Mouse (Mus musculus): ENCODE results near the gene Morc1. TPM values are rescaled to one million over a fixed set of nuclear protein-coding genes. Genes with fewer than 3 reads are reported as not detected.

The Morc1 gene
- polyA plus RNA-seq, 1 experiment from 2014 or later, result not detected

DNA sequence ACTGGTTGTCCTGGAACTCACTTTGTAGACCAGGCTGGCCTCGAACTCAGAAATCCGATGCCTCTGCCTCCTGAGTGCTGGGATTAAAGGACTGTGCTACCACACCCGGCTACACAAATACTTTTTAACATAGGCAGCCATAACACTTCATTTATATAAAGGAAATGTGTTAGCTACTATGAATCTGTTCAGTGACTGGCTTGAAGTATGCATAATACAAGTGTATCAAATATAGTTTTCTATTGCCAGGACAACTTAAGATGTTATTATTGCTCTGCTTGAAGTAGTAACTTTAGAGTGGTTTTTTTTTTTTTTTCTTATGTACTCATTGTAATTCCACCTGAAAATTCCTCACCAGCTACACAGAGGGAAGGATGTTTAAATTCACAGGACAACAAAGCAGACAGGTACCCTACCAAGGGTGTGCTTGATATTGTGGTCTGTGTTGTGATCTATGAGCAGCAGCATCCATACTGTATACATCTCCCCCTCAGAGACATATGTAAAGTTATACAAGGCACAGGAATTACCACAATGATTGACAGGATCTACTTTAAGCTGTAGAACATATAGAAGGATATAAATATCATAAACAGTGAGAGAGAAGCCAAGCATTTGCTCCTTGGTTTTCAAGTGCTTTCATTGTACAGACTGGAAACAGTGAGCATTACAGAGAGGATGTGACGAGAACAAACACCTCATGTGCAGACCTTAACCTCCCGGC lies 85.9 kb downstream of the Morc1 start:
- no peak for ATAC-seq
- Histone ChIP-seq H3K9me3 (ENCODE audit: low read length) (no peaks in the 10 kb centered on the region), H3K27ac (ENCODE audit: low read depth) (no peak overlapping the region), H3K9ac (replicated peaks) (no peak overlapping the region), H3K4me1 (ENCODE audit: insufficient read depth) (no peaks in the 10 kb centered on the region), H3K4me2 (ENCODE audit: low read depth, low read length) (no peak overlapping the region), H3K36me3 (replicated peaks; ENCODE audit: insufficient read depth, low read length) (no peaks in the 10 kb centered on the region), H3K4me3 (ENCODE audit: low read depth, low read length) (no peak overlapping the region), H3K27me3 (ENCODE audit: insufficient read depth, low read length) (no peaks in the 10 kb centered on the region)
- no peak for DNase-seq
- TF ChIP-seq EP300 (IDR thresholded peaks at IDR 0.05; ENCODE audit: low read depth), result no peak
- no peak for TF ChIP-seq CTCF (IDR thresholded peaks at IDR 0.05; ENCODE audit: low read depth)
- 70% methylated on average over 5 of the region's 5 CpGs for WGBS (ENCODE audit: insufficient replicate concordance)

DNA sequence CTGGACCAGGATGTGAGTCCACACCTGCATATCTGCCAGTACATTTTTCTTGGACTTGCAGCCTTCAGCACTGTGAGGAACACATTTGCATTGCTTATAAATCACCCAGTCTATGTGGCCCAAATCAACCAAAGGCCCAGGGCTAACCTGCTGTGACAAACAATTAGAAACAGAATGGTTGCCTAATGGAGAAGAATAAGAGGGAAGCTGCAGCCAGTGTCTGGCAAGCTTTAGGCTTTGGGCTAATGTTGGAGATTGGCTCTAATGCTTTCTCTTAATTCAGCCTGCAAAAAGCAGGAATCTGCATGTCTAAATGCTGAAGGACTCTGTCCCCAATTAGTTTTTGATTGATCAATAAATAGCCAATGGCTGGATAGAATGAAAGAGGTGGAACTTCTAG lies 88.5 kb downstream of the Morc1 start:
- Histone ChIP-seq H3K27ac (ENCODE audit: low read depth) (no peak overlapping the region), H3K36me3 (replicated peaks; ENCODE audit: insufficient read depth, low read length) (no peaks in the 10 kb centered on the region), H3K9ac (replicated peaks) (no peak overlapping the region), H3K9me3 (ENCODE audit: low read length) (no peaks in the 10 kb centered on the region), H3K4me1 (ENCODE audit: insufficient read depth) (no peaks in the 10 kb centered on the region), H3K4me3 (ENCODE audit: low read depth, low read length) (no peak overlapping the region), H3K27me3 (ENCODE audit: insufficient read depth, low read length) (no peaks in the 10 kb centered on the region), H3K4me2 (ENCODE audit: low read depth, low read length) (no peak overlapping the region)
- no peak for DNase-seq
- ATAC-seq, result no peak
- TF ChIP-seq EP300 (IDR thresholded peaks at IDR 0.05; ENCODE audit: low read depth) (no peak), CTCF (IDR thresholded peaks at IDR 0.05; ENCODE audit: low read depth) (no peak)

DNA sequence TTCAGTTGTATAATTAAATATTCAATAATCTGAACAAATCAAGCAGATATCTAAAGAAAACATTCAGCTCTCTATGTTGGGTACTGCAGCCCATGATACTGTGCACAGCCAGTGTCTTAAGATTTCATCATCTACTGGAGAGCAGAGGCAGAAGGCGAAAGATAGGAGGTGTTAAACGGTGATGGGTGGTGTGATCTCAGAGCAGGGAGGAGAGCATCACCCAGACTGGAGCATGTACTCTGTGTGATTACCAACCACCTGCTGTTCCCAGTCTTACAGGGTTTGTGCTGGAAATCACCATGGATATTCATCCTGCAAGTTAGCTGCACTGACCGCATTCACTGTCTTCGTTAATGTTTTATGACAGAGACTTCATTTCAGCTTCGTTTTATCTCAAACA lies 106.1 kb downstream of the Morc1 start:
- DNase-seq, result no peak

DNA sequence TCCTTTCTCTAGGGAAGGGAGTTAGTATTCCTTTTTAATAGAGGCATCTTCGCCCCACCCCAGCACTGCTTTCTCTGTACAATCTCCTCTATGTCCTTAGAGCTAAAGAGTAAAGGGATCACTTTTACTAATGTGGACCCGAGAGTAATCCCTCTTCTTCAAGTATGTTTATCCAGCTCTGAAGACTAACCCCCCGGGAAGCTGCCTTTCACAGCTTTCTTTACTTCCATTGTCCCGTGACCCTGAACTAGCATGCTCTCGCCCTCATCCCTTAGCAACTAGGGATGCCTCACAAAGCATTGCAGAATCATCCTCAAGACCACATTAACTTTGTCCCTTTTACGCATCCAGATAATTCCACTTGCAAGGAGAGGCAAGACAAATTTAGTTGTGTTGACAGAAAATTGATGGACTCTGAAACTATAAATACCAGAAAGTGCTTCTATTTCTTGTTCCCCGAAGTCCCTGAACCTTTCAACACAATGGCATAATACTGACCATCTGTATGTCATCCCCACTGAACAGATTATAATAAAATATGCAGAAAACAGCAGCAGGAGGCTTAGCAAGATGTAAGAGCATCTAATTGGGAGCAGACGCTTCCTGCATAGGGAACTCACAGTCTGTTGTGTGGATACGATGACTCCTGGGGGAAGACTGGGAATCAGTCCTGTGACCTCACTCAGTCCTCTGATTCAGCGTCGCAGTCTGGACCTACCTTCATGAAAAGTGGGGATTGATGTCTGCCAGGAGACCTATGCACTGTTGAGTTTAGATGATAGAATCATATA lies 131.4 kb downstream of the Morc1 start:
- no peak overlapping the region for H3K4me2 ChIP-seq (ENCODE audit: low read depth, low read length)
- H3K9me3 ChIP-seq (ENCODE audit: low read length), result no peaks in the 10 kb centered on the region
- H3K4me3 ChIP-seq (ENCODE audit: low read depth, low read length), result no peak overlapping the region
- TF ChIP-seq CTCF (IDR thresholded peaks at IDR 0.05; ENCODE audit: low read depth), result no peak
- no peak for TF ChIP-seq EP300 (IDR thresholded peaks at IDR 0.05; ENCODE audit: low read depth)
- H3K27me3 ChIP-seq (ENCODE audit: insufficient read depth, low read length), result no peaks in the 10 kb centered on the region
- DNase-seq (no peak), ATAC-seq (no peak)
- H3K4me1 ChIP-seq (ENCODE audit: insufficient read depth), result no peaks in the 10 kb centered on the region
- WGBS (ENCODE audit: insufficient replicate concordance), result 65% methylated on average over 11 of the region's 11 CpGs
- no peak overlapping the region for H3K9ac ChIP-seq (replicated peaks)
- no peaks in the 10 kb centered on the region for H3K36me3 ChIP-seq (replicated peaks; ENCODE audit: insufficient read depth, low read length)
- no peak overlapping the region for H3K27ac ChIP-seq (ENCODE audit: low read depth)

More for the DNA sequence above, 106.1 kb downstream of the Morc1 start:
- Histone ChIP-seq H3K9ac (replicated peaks) (no peak overlapping the region), H3K4me2 (ENCODE audit: low read depth, low read length) (no peak overlapping the region), H3K4me3 (ENCODE audit: low read depth, low read length) (no peak overlapping the region), H3K27ac (ENCODE audit: low read depth) (no peak overlapping the region), H3K27me3 (ENCODE audit: insufficient read depth, low read length) (no peaks in the 10 kb centered on the region), H3K36me3 (replicated peaks; ENCODE audit: insufficient read depth, low read length) (no peaks in the 10 kb centered on the region), H3K9me3 (ENCODE audit: low read length) (no peaks in the 10 kb centered on the region), H3K4me1 (ENCODE audit: insufficient read depth) (no peaks in the 10 kb centered on the region)
- ATAC-seq, result no peak
- WGBS (ENCODE audit: insufficient replicate concordance), result 83% methylated on average over 5 of the region's 5 CpGs
- TF ChIP-seq EP300 (IDR thresholded peaks at IDR 0.05; ENCODE audit: low read depth) (no peak), CTCF (IDR thresholded peaks at IDR 0.05; ENCODE audit: low read depth) (no peak)

DNA sequence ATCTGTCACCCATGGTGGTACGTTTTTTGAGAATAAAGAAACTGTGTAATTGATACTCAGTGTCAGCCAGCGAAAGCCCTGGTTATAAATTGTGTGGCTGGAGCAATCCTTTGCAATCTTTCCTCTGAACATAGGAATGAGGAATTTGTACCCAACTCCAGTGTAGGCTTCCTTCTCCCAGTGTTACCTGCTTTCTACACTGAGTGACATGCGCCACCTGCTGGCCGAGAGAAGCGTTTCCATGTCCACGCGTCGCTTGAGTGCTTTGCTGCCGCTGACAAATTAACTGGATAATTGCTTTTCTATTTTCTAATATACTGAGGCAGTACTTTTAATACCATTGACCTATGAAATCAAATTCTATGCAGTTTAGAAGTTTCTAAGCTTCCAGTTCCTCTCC lies 139.3 kb downstream of the Morc1 start:
- H3K4me3 ChIP-seq (ENCODE audit: low read depth, low read length), result no peak overlapping the region
- H3K9me3 ChIP-seq (ENCODE audit: low read length), result no peaks in the 10 kb centered on the region
- H3K4me2 ChIP-seq (ENCODE audit: low read depth, low read length), result no peak overlapping the region
- no peaks in the 10 kb centered on the region for H3K27me3 ChIP-seq (ENCODE audit: insufficient read depth, low read length)
- H3K27ac ChIP-seq (ENCODE audit: low read depth), result no peak overlapping the region
- DNase-seq (peak; percentile 71), ATAC-seq (no peak; the same call in 1 of the 2 replicates)
- no peaks in the 10 kb centered on the region for H3K4me1 ChIP-seq (ENCODE audit: insufficient read depth)
- H3K9ac ChIP-seq (replicated peaks), result no peak overlapping the region
- TF ChIP-seq EP300 (IDR thresholded peaks at IDR 0.05; ENCODE audit: low read depth) (no peak), CTCF (IDR thresholded peaks at IDR 0.05; ENCODE audit: low read depth) (peak; percentile 84)
- WGBS (ENCODE audit: insufficient replicate concordance), result 16% methylated on average over 9 of the region's 9 CpGs
- H3K36me3 ChIP-seq (replicated peaks; ENCODE audit: insufficient read depth, low read length), result no peaks in the 10 kb centered on the region

DNA sequence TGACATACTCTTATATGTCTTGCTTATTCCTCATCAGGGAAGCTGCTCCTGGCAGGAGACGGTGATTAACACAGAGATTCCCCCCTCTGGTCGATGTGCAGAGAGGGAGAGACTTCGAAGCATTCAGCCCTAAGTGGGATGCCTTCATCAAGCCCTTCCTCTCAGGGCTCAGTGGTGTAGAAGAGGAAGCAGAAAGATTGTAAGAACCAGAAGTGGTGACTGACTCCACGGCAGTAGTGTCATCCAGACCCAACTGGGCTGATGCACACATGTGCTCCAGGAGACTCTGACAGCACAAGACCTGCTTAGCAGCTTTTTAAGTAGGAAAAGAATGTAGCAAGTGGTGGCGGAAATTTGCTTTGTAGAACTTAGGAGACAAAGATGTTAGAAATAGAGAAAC lies 143.0 kb downstream of the Morc1 start:
- H3K9ac ChIP-seq (replicated peaks), result no peak overlapping the region
- no peak overlapping the region for H3K4me3 ChIP-seq (ENCODE audit: low read depth, low read length)
- no peak overlapping the region for H3K27ac ChIP-seq (ENCODE audit: low read depth)
- no peak for ATAC-seq
- H3K4me2 ChIP-seq (ENCODE audit: low read depth, low read length), result no peak overlapping the region
- no peaks in the 10 kb centered on the region for H3K9me3 ChIP-seq (ENCODE audit: low read length)
- DNase-seq, result no peak
- no peak for TF ChIP-seq CTCF (IDR thresholded peaks at IDR 0.05; ENCODE audit: low read depth)
- no peaks in the 10 kb centered on the region for H3K36me3 ChIP-seq (replicated peaks; ENCODE audit: insufficient read depth, low read length)
- WGBS (ENCODE audit: insufficient replicate concordance), result 43% methylated on average over 5 of the region's 5 CpGs
- H3K4me1 ChIP-seq (ENCODE audit: insufficient read depth), result no peaks in the 10 kb centered on the region
- H3K27me3 ChIP-seq (ENCODE audit: insufficient read depth, low read length), result no peaks in the 10 kb centered on the region
